Mouse (Mus musculus): Measurements from ENCODE around the gene Churc1. TPM values are rescaled to one million over a fixed set of nuclear protein-coding genes. Genes with fewer than 3 reads are reported as not detected.

Churc1 gene
- 21.5 TPM for polyA plus RNA-seq (2015; fragmentation: Illumina TruSeq; extraction: RNeasy Lipid Tissue Mini Kit (QIAGEN cat#74804); ENCODE audit: insufficient read depth, low read depth, low replicate concordance)

DNA sequence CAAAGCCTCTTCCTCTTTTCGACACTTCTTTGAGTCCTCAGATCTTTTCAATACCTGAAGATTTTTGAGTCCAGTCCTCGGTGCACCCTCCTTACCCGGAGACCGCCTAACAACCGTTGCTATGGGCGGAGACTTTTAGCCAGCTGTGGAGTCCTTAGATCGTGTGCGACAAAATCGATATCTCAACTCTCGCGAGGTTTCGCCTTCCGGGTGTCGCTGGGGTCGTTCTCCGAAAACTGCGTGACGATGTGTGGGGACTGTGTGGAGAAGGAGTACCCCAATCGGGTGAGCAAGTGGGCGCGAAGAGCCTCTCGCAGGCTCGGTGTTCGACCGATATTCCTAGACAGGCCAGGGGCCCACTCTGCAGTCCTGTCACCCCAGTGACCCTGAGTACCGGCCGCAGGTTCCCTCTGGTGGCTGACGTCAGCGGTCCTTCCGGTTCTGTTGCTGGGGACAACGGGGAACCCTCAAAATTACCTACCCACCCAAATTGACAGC, at the start of gene Churc1, which contains the start of gene Fntb:
Gene Churc1, plus strand, starts transcription at position 185 of the 498 bp plus-strand sequence.
Gene Fntb, plus strand, starts transcription at position 236 of the 498 bp plus-strand sequence.

DNA sequence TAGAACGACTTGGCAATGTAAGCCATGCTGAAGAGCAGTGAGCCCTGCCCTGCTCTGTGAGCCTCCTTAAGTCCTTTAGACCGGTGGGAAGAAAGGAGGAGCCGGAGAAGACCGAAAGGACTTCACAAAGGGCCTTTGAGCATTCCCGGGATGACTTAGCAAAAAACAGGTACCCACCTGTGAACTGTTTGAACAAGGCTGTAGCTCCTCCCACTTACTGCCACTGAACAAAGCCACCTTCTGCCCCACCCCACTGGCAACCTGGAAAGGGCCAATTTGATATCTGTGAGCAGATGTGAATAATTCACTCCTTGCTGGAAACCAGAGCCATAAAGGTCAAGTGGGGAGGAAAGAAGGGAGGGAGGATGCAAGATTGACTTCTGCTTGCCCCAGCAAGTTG, 30.0 kb downstream of the Churc1 start, which contains the start of gene Gpx2:
Gene Gpx2, minus strand, starts transcription at position 205 of the 400 bp plus-strand sequence.

DNA sequence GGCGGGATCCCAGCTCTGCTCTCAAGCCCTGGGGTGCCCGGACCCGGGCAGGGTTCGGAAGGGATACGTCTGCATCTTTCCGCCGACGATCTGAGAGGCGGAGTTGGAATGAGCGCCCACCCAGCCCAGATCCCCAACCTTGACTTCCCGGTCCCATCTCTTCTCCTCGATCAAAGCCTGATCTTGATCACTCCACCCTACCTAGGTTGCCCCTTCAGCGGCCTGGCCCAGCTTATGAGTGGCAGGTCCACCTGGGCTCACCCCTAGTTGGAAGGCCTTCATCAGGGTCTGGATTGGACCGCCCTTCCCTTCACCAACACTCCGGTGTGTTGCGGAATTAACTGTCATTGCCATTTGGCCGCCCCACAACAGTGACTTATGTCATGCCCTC, 57.3 kb downstream of the Churc1 start, which contains the start of gene Rab15:
Gene Rab15, minus strand, starts transcription at position 258 of the 391 bp plus-strand sequence.

Other genes starting within 250 kb of the Churc1 start
- 16.5 TPM for gene Plekhg3, start 234.6 kb upstream of the Churc1 start, polyA plus RNA-seq (2015; fragmentation: Illumina TruSeq; extraction: RNeasy Lipid Tissue Mini Kit (QIAGEN cat#74804); ENCODE audit: insufficient read depth, low read depth, low replicate concordance)
- gene Sptb, start 55.0 kb upstream of the Churc1 start, polyA plus RNA-seq (2015; fragmentation: Illumina TruSeq; extraction: RNeasy Lipid Tissue Mini Kit (QIAGEN cat#74804); ENCODE audit: insufficient read depth, low read depth, low replicate concordance): 0.22 TPM
- 2.3 TPM for gene Fntb, start 51 bp downstream of the Churc1 start, polyA plus RNA-seq (2015; fragmentation: Illumina TruSeq; extraction: RNeasy Lipid Tissue Mini Kit (QIAGEN cat#74804); ENCODE audit: insufficient read depth, low read depth, low replicate concordance)
- 3.8 TPM for gene Gpx2, start 30.0 kb downstream of the Churc1 start, polyA plus RNA-seq (2015; fragmentation: Illumina TruSeq; extraction: RNeasy Lipid Tissue Mini Kit (QIAGEN cat#74804); ENCODE audit: insufficient read depth, low read depth, low replicate concordance)
- gene Rab15, start 57.4 kb downstream of the Churc1 start, polyA plus RNA-seq (2015; fragmentation: Illumina TruSeq; extraction: RNeasy Lipid Tissue Mini Kit (QIAGEN cat#74804); ENCODE audit: insufficient read depth, low read depth, low replicate concordance): 0.50 TPM
- 12.9 TPM for gene Max, start 196.7 kb downstream of the Churc1 start, polyA plus RNA-seq (2015; fragmentation: Illumina TruSeq; extraction: RNeasy Lipid Tissue Mini Kit (QIAGEN cat#74804); ENCODE audit: insufficient read depth, low read depth, low replicate concordance)